Mouse (Mus musculus): Measurements from ENCODE around the gene Vwa5a. TPM values are rescaled to one million over a fixed set of nuclear protein-coding genes. Genes with fewer than 3 reads are reported as not detected.

The Vwa5a gene
- polyA plus RNA-seq (2015; fragmentation: Nextera tagmentation; extraction: Ambion mirVana) = 6.6 and 7.1 TPM in 2 replicates

DNA sequence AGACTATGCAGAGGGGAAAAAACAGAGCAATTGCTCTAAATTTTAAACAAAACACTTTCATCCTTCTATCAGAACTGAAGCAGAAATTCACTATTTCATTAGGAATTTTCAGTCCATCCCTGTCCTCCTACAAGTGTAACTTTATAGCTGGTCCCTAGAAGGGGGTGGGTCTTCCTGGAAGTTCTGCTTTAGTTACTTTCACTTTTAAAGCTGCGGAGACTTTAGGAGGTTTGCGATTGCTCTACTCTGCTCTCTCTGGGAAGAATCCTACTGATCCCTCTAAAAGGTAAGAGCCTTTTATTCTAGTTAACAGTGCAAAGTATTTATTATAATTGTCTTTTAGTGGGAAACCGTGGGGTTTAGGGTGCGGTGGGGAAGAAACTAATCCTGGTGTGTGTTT, at the start of gene Vwa5a:
Gene Vwa5a, plus strand, starts transcription at position 167 of the 400 bp plus-strand sequence.
- Histone ChIP-seq H3K36me3 (replicated peaks) (no peaks in the 10 kb centered on the region), H3K9ac (peak within 1 kb of the TSS; percentile 14; the same call in 1 of the 2 replicates)

DNA sequence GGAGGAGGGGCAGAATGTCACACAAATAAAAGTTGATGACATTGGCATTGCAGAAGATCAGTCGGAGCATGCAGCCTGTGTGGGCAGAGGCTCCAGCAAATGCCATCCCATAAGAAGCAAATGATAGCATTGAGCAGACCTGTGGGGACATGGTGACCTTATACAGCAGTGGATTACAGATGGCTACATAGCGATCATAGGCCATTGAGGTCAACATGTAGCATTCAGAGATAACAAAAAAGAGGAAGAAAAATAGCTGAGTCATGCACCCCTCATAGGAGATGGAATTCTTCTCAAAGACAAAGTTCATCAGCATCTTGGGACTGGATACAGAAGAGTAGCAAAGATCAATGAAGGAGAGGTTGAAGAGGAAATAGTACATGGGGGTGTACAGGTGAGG, 45.2 kb upstream of the Vwa5a start:
- Histone ChIP-seq H3K4me2 (no peak overlapping the region), H3K9ac (no peak overlapping the region), H3K9me3 (no peaks in the 10 kb centered on the region), H3K27me3 (replicated peaks) (no peaks in the 10 kb centered on the region), H3K36me3 (replicated peaks) (no peaks in the 10 kb centered on the region), H3K4me1 (no peaks in the 10 kb centered on the region), H3K4me3 (no peak overlapping the region), H3K27ac (no peak overlapping the region)
- ATAC-seq (replicated peaks) = no peak
- 74% methylated on average over 2 of the region's 2 CpGs for WGBS

More for the DNA sequence above, at the start of gene Vwa5a:
- H3K4me1 ChIP-seq = no peaks in the 10 kb centered on the region
- no peak for ATAC-seq (replicated peaks)
- 0% methylated on average over 4 of the region's 4 CpGs for WGBS
- H3K4me2 ChIP-seq = peak within 1 kb of the TSS; percentile 40
- H3K9me3 ChIP-seq = no peaks in the 10 kb centered on the region
- H3K4me3 ChIP-seq = peak within 1 kb of the TSS; percentile 35
- H3K27me3 ChIP-seq (replicated peaks) = no peaks in the 10 kb centered on the region
- no peak within 1 kb of the TSS for H3K27ac ChIP-seq

DNA sequence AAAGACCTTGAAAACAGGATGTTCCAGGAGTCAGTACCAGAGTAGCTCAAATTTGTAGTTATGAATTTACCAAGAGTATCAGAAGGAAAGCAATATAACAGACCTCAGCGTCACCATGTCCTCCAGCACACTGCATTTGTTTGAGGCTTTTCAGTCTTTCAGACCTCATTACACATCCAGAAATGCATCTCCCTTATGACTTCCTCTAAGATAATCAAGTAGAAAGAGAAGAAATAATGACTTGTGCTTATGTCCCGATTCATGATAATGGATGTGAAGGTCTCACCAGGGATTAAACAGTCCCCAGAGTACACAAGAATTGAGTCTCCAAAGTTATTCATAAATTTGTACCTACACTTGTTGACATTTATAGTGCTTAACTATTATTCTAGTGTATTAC, 43.6 kb upstream of the Vwa5a start, which contains the start of gene Olfr918:
Gene Olfr918, minus strand, starts transcription at position 101 of the 400 bp plus-strand sequence.
- Histone ChIP-seq H3K27me3 (replicated peaks) (no peaks in the 10 kb centered on the region), H3K4me2 (no peak within 1 kb of the TSS), H3K4me3 (no peak within 1 kb of the TSS), H3K27ac (no peak within 1 kb of the TSS), H3K36me3 (replicated peaks) (no peaks in the 10 kb centered on the region), H3K9me3 (no peaks in the 10 kb centered on the region), H3K9ac (no peak within 1 kb of the TSS), H3K4me1 (no peaks in the 10 kb centered on the region)
- ATAC-seq (replicated peaks) = no peak
- WGBS = 83% methylated on average over 2 of the region's 2 CpGs

GRCm38 (mm10) chr9:38718927-38719441, 916 bp downstream of the Vwa5a start:
- Histone ChIP-seq H3K9me3 (no peaks in the 10 kb centered on the region), H3K4me1 (no peaks in the 10 kb centered on the region), H3K4me2 (peak overlapping the region; percentile 40), H3K9ac (no peak overlapping the region), H3K36me3 (replicated peaks) (no peaks in the 10 kb centered on the region), H3K27ac (no peak overlapping the region), H3K4me3 (peak overlapping the region; percentile 35), H3K27me3 (replicated peaks) (no peaks in the 10 kb centered on the region)
- no peak for ATAC-seq (replicated peaks)
- WGBS = 2% methylated on average over 3 of the region's 3 CpGs

- Histone ChIP-seq H3K4me2 (no peak overlapping the region), H3K27ac (no peak overlapping the region), H3K4me3 (no peak overlapping the region), H3K9me3 (no peaks in the 10 kb centered on the region), H3K36me3 (replicated peaks) (no peaks in the 10 kb centered on the region), H3K4me1 (no peaks in the 10 kb centered on the region), H3K27me3 (replicated peaks) (no peaks in the 10 kb centered on the region), H3K9ac (no peak overlapping the region)
- 97% methylated on average over 1 of the region's 1 CpGs for WGBS
- no peak for ATAC-seq (replicated peaks)
Observed at GRCm38 (mm10) chr9:38724044-38724443, 6.0 kb downstream of the Vwa5a start.

- no peaks in the 10 kb centered on the region for H3K27me3 ChIP-seq (replicated peaks)
- ATAC-seq (replicated peaks) = no peak
- H3K36me3 ChIP-seq (replicated peaks) = no peaks in the 10 kb centered on the region
- no peak overlapping the region for H3K9ac ChIP-seq
- H3K4me1 ChIP-seq = no peaks in the 10 kb centered on the region
- no peak overlapping the region for H3K4me3 ChIP-seq
- H3K27ac ChIP-seq = no peak overlapping the region
- no peak overlapping the region for H3K4me2 ChIP-seq
- WGBS = 79% methylated on average over 3 of the region's 3 CpGs
- no peaks in the 10 kb centered on the region for H3K9me3 ChIP-seq
Observed at GRCm38 (mm10) chr9:38728218-38728617, 10.2 kb downstream of the Vwa5a start.

- Histone ChIP-seq H3K4me3 (no peak overlapping the region), H3K36me3 (replicated peaks) (no peaks in the 10 kb centered on the region), H3K4me2 (no peak overlapping the region), H3K4me1 (no peaks in the 10 kb centered on the region), H3K9me3 (no peaks in the 10 kb centered on the region), H3K27me3 (replicated peaks) (no peaks in the 10 kb centered on the region), H3K9ac (no peak overlapping the region), H3K27ac (no peak overlapping the region)
- no peak for ATAC-seq (replicated peaks)
- WGBS = 88% methylated on average over 1 of the region's 1 CpGs
Observed at GRCm38 (mm10) chr9:38741408-38741807, 23.3 kb downstream of the Vwa5a start.

DNA sequence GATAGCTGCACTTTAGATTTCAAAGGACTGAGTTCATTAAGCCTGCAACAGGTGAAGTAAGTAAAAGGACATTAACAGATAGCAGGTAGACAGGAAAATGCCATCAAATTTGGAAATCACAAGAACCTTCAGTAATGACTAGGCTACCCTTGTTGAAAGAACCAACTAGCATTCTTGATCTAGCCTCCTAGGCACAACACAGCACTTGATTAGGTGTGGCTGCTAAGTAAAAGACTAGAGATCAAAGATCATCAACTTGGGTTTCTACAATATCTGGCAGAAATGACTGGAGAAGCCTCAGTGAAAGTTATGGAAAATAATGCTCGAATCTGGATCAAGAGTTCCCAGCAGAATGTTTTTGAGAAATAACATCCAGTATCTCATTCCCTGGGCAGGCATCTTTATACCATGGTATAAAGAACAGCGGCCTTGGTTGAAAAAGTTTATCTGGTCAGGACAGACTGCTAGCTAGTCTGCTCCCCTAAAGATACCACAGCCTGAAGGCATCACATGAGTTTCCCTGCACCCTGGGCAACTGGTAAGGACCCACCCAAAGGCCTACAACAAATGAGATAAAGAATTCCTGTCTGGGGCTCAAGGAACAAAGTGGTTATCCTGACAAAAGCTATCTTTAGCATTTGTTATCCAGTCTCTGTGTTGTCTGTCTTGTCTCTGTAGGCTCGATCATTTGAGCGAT, 26.7 kb downstream of the Vwa5a start:
- no peaks in the 10 kb centered on the region for H3K4me1 ChIP-seq
- 92% methylated on average over 4 of the region's 4 CpGs for WGBS
- no peaks in the 10 kb centered on the region for H3K36me3 ChIP-seq (replicated peaks)
- no peak overlapping the region for H3K4me2 ChIP-seq
- H3K27ac ChIP-seq = no peak overlapping the region
- H3K9me3 ChIP-seq = no peaks in the 10 kb centered on the region
- ATAC-seq (replicated peaks) = no peak
- no peak overlapping the region for H3K4me3 ChIP-seq
- H3K9ac ChIP-seq = no peak overlapping the region
- no peaks in the 10 kb centered on the region for H3K27me3 ChIP-seq (replicated peaks)

DNA sequence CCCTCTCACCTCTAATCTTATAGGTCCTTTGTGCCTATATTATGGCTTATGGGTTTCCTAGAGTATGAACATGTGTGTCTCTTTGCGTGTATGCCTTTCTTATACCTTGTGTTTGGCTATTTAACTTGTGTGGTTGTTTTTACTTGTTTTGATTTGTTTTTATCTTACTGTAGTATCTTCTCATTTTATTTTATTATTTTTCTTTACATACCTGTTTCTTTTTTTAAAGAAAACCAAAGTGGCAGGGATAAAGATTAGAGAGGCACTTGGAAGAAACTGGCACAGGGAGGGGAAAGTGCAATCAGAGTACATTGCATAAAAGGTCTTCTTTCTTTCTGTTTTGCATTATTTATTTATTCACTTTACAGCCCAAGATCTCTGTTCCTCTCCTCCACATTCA, 33.9 kb downstream of the Vwa5a start, which contains the start of gene Olfr920:
Gene Olfr920, plus strand, starts transcription at position 301 of the 400 bp plus-strand sequence.
- ATAC-seq (replicated peaks) = no peak
- H3K4me2 ChIP-seq = no peak within 1 kb of the TSS
- no peaks in the 10 kb centered on the region for H3K9me3 ChIP-seq
- H3K27ac ChIP-seq = no peak within 1 kb of the TSS
- no peaks in the 10 kb centered on the region for H3K36me3 ChIP-seq (replicated peaks)
- no peaks in the 10 kb centered on the region for H3K4me1 ChIP-seq
- WGBS = 96% methylated on average over 1 of the region's 1 CpGs
- no peaks in the 10 kb centered on the region for H3K27me3 ChIP-seq (replicated peaks)
- H3K4me3 ChIP-seq = no peak within 1 kb of the TSS
- H3K9ac ChIP-seq = no peak within 1 kb of the TSS

DNA sequence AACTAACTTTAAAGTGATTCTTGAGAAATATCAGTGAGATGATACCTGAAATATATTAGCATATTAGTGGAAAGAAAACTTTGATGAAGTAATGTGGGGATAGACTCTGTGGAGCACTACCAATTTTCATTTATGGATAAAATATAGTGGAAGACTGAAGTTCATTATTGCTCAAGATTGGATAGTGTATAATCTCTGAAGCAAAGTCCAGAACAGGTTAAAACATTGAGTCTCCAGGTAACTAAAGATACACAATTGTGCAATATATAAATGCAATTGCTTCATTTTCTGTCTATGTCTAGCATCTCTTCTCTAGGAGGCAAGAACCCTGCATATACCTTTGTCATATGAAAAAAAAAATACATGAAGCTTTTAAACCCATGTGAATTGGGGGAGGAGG, 54.7 kb downstream of the Vwa5a start, which contains the start of gene Olfr921:
Gene Olfr921, plus strand, starts transcription at position 301 of the 400 bp plus-strand sequence.
- H3K27ac ChIP-seq = no peak within 1 kb of the TSS
- no peak within 1 kb of the TSS for H3K4me3 ChIP-seq
- H3K27me3 ChIP-seq (replicated peaks) = no peaks in the 10 kb centered on the region
- ATAC-seq (replicated peaks) = no peak
- H3K9ac ChIP-seq = no peak within 1 kb of the TSS
- no peaks in the 10 kb centered on the region for H3K36me3 ChIP-seq (replicated peaks)
- H3K9me3 ChIP-seq = no peaks in the 10 kb centered on the region
- H3K4me2 ChIP-seq = no peak within 1 kb of the TSS
- no peaks in the 10 kb centered on the region for H3K4me1 ChIP-seq

- Histone ChIP-seq H3K4me3 (no peak overlapping the region), H3K4me1 (no peaks in the 10 kb centered on the region), H3K36me3 (replicated peaks) (no peaks in the 10 kb centered on the region), H3K27me3 (replicated peaks) (no peaks in the 10 kb centered on the region), H3K4me2 (no peak overlapping the region), H3K9ac (no peak overlapping the region), H3K27ac (no peak overlapping the region), H3K9me3 (no peaks in the 10 kb centered on the region)
- no peak for ATAC-seq (replicated peaks)
- WGBS = 86% methylated on average over 2 of the region's 2 CpGs
Observed at GRCm38 (mm10) chr9:38792689-38793088, 74.6 kb downstream of the Vwa5a start.

Measured in midbrain, embryonic 15.5 days (tissue).